ENCODE assay signal across 8 mouse cellular contexts in genomic region chr16:63856658-63857552, GRCm38 (mm10). TPM values are rescaled to one million over a fixed set of nuclear protein-coding genes. Genes with fewer than 3 reads are reported as not detected.
DNase-seq lines count a peak whose midpoint lies in the region; ATAC-seq and TF ChIP-seq lines count a peak whose summit lies in the region.

No protein-coding gene starts in this region.

- peak overlapping the region; percentile 72 for H3K9ac ChIP-seq in hindbrain, embryonic 14.5 days
- H3K9ac ChIP-seq in lung, postnatal 0 days (replicated peaks; ENCODE audit: low read depth) = no peak overlapping the region

- peak; percentile 74 for DNase-seq in adrenal gland, postnatal 10 days
- DNase-seq in cerebellum, postnatal 4 days (ENCODE audit: low spot score in 2 of 2) = peak; percentile 45 to 71
- peak; percentile 12 for DNase-seq in gastrocnemius, adult 18-20 months (ENCODE audit: low spot score)
- DNase-seq in hindbrain, embryonic 14.5 days (ENCODE audit: low spot score) = peak; percentile 82
- peak; percentile 74 to 80 for DNase-seq in layer of hippocampus, postnatal 36 days
- peak; percentile 80 for DNase-seq in lung, postnatal 0 days (ENCODE audit: low spot score)
- DNase-seq in retina, postnatal 7 days (ENCODE audit: low read depth, low spot score) = peak; percentile 51
- DNase-seq in spleen, adult 12 weeks (ENCODE audit: low spot score) = no peak

- no peaks in the 10 kb centered on the region for H3K27me3 ChIP-seq in hindbrain, embryonic 14.5 days (ENCODE audit: control insufficient read depth, insufficient read depth, low read length)
- H3K27me3 ChIP-seq in lung, postnatal 0 days (replicated peaks; ENCODE audit: insufficient read depth, low read length) = no peaks in the 10 kb centered on the region

- peak overlapping the region; percentile 92 for H3K4me2 ChIP-seq in hindbrain, embryonic 14.5 days (replicated peaks)
- H3K4me2 ChIP-seq in lung, postnatal 0 days (replicated peaks; ENCODE audit: low read depth, low read length) = peak overlapping the region; percentile 60

- peak overlapping the region; percentile 86 for H3K27ac ChIP-seq in hindbrain, embryonic 14.5 days
- H3K27ac ChIP-seq in lung, postnatal 0 days (ENCODE audit: low read length) = peak overlapping the region; percentile 57; the same call in 1 of the 2 replicates

- H3K4me1 ChIP-seq in hindbrain, embryonic 14.5 days (replicated peaks; ENCODE audit: control insufficient read depth, insufficient read depth, low read length) = no peaks in the 10 kb centered on the region
- no peaks in the 10 kb centered on the region; the same call in 1 of the 2 replicates for H3K4me1 ChIP-seq in lung, postnatal 0 days (ENCODE audit: insufficient read depth, low read depth, low read length)

- TF ChIP-seq CTCF in lung, postnatal 0 days (IDR thresholded peaks at IDR 0.05) = peak; percentile 75

- no peaks in the 10 kb centered on the region for H3K36me3 ChIP-seq in hindbrain, embryonic 14.5 days (replicated peaks; ENCODE audit: control insufficient read depth, insufficient read depth)
- no peaks in the 10 kb centered on the region for H3K36me3 ChIP-seq in lung, postnatal 0 days (ENCODE audit: insufficient read depth, low read length)

- H3K4me3 ChIP-seq in hindbrain, embryonic 14.5 days (replicated peaks; ENCODE audit: low read length) = peak overlapping the region; percentile 59
- H3K4me3 ChIP-seq in lung, postnatal 0 days (ENCODE audit: low read depth, low read length) = peak overlapping the region; percentile 47

- peak; percentile 95 for ATAC-seq in hindbrain, embryonic 14.5 days (ENCODE audit: low FRiP score)
- ATAC-seq in lung, postnatal 0 days = peak; percentile 81

- TF ChIP-seq EP300 in lung, postnatal 0 days (IDR thresholded peaks at IDR 0.05) = no peak

- 2% methylated on average over 33 of the region's 33 CpGs for WGBS in hindbrain, embryonic 14.5 days
- WGBS in lung, postnatal 0 days = 3% methylated on average over 23 of the region's 33 CpGs

- no peaks in the 10 kb centered on the region for H3K9me3 ChIP-seq in hindbrain, embryonic 14.5 days (ENCODE audit: control insufficient read depth, low read length)
- H3K9me3 ChIP-seq in lung, postnatal 0 days (ENCODE audit: low read length) = no peaks in the 10 kb centered on the region

RNA-seq across cellular contexts. Expression of gene Epha3, which starts 7.1 kb away (rescaled TPM):
- total RNA-seq in adrenal gland, postnatal 10 days (2021) = 1 to 10 TPM; 5.0 to 5.2 TPM
- under 1 TPM; 0.26 to 0.41 TPM for total RNA-seq in gastrocnemius, adult 18-20 months (2021)
- polyA plus RNA-seq in hindbrain, embryonic 14.5 days (2014; fragmentation: Nextera tagmentation; extraction: Ambion mirVana) = 23.6 and 24.7 TPM in 2 replicates
- total RNA-seq in layer of hippocampus, postnatal 36 days (2021) = 10 to 100 TPM; 16.3 to 17.3 TPM
- polyA plus RNA-seq in lung, postnatal 0 days (2015; fragmentation: Nextera tagmentation; extraction: Ambion mirVana) = 14.0 and 16.3 TPM in 2 replicates

Comparison
In these comparisons a context has a peak if more than half of its experiments do, and no peak if none do; other contexts are left out.
1. RNA of gene Epha3, which starts 7.1 kb away (total RNA-seq): 16.3 to 17.3 TPM in layer of hippocampus, postnatal 36 days and 5.0 to 5.2 TPM in adrenal gland, postnatal 10 days; 0.26 to 0.41 TPM in gastrocnemius, adult 18-20 months; every median in the first group is over 4 times any median in the second.